Mouse (Mus musculus) testis, postnatal 10 days (tissue): ENCODE results near the gene Gm49395.

ENCODE experiments used
- DNase-seq: peaks from one replicate; pipeline ENCODE4 v3.0.0; 2021; ENCODE audit warnings: low spot score

The Gm49395 gene

GRCm38 (mm10) chr13:115050660-115051559 is 50.8 kb downstream of the Gm49395 start:
- no peak for DNase-seq

GRCm38 (mm10) chr13:115042652-115043051 is 59.1 kb downstream of the Gm49395 start:
- no peak for DNase-seq

- no peak for DNase-seq
Measured at GRCm38 (mm10) chr13:115037304-115037703, 64.4 kb downstream of the Gm49395 start.

- DNase-seq, result no peak
Measured at GRCm38 (mm10) chr13:115035387-115035786, 66.3 kb downstream of the Gm49395 start.

- DNase-seq, result no peak
Measured at GRCm38 (mm10) chr13:115033135-115033534, 68.6 kb downstream of the Gm49395 start.

- peak; percentile 39 for DNase-seq
Measured at GRCm38 (mm10) chr13:115031177-115032000, 70.3 kb downstream of the Gm49395 start.

- DNase-seq, result no peak
Measured at GRCm38 (mm10) chr13:115025394-115025793, 76.3 kb downstream of the Gm49395 start.

GRCm38 (mm10) chr13:115022117-115022787 is 79.5 kb downstream of the Gm49395 start:
- no peak for DNase-seq

GRCm38 (mm10) chr13:115021411-115021810 is 80.3 kb downstream of the Gm49395 start:
- DNase-seq, result no peak

GRCm38 (mm10) chr13:115020727-115021126 is 81.0 kb downstream of the Gm49395 start:
- DNase-seq, result peak; percentile 31

- DNase-seq, result no peak
Measured at GRCm38 (mm10) chr13:115017545-115017944, 84.2 kb downstream of the Gm49395 start.

- DNase-seq, result no peak
Measured at GRCm38 (mm10) chr13:115011547-115011946, 90.2 kb downstream of the Gm49395 start.

- no peak for DNase-seq
Measured at GRCm38 (mm10) chr13:115006213-115006835, 95.4 kb downstream of the Gm49395 start.

GRCm38 (mm10) chr13:115005342-115005741 is 96.4 kb downstream of the Gm49395 start:
- DNase-seq, result no peak

GRCm38 (mm10) chr13:115003444-115004053 is 98.2 kb downstream of the Gm49395 start:
- no peak for DNase-seq

GRCm38 (mm10) chr13:115002837-115003236 is 98.9 kb downstream of the Gm49395 start:
- DNase-seq, result no peak

GRCm38 (mm10) chr13:115002155-115002554 is 99.6 kb downstream of the Gm49395 start:
- no peak for DNase-seq

GRCm38 (mm10) chr13:114999582-114999981 is 102.1 kb downstream of the Gm49395 start:
- DNase-seq, result no peak

GRCm38 (mm10) chr13:114998100-114998499 is 103.6 kb downstream of the Gm49395 start:
- no peak for DNase-seq

- DNase-seq, result no peak
Measured at GRCm38 (mm10) chr13:114992260-114993014, 109.3 kb downstream of the Gm49395 start.

GRCm38 (mm10) chr13:114987668-114988067 is 114.1 kb downstream of the Gm49395 start:
- no peak for DNase-seq
